ENCODE assay signal across 11 mouse cellular contexts in the genomic region with DNA sequence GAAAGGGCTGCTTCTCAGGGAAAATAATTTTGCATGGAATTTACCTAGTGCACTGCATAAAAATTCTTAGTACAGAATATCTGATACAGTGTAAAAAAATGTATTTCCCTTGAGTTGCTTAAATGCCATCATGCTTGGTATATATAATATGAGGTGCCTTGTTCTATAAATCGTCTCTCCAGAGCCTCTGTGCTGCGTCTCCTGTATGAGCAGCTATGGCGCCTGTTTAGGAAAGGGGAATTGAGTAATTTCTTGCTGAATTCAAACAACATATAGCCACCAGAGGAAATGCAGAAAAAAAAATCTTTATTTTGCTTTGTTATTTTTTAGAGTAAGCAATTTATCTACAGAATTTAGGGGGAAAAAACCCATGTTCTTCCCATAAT.
DNase-seq lines count a peak whose midpoint lies in the region; ATAC-seq lines count a peak whose summit lies in the region.
"Had no signal": no experiment of that assay in that cellular context is flagged by ENCODE, and none has a peak within 500 bp of the region (broad histone marks: within the 10 kb centered on the region; RNA-seq: fewer than 3 reads in every experiment).

No protein-coding gene starts in this region.

- no peak for ATAC-seq in hindbrain, embryonic 14.5 days (ENCODE audit: low FRiP score)
- no peak for ATAC-seq in hindbrain, embryonic 11.5 days (ENCODE audit: low FRiP score)
- ATAC-seq in midbrain, embryonic 15.5 days (replicated peaks) = no peak
- no peak for ATAC-seq in midbrain, embryonic 11.5 days (ENCODE audit: low FRiP score)
- no peak for ATAC-seq in liver, embryonic 12.5 days
- no peak for ATAC-seq in stomach, embryonic 14.5 days (ENCODE audit: insufficient number of reproducible peaks, insufficient read depth, low FRiP score, low read depth)
- ATAC-seq: forebrain, embryonic 13.5 days had no signal

- no peak for DNase-seq in hindbrain, embryonic 14.5 days (ENCODE audit: low spot score)
- no peak for DNase-seq in hindbrain, embryonic 11.5 days (ENCODE audit: low spot score)
- no peak for DNase-seq in midbrain, embryonic 11.5 days (ENCODE audit: low spot score, missing footprints)
- DNase-seq in cerebellum, adult 8-10 months = no peak
- DNase-seq in thymus, postnatal 0 days (ENCODE audit: low spot score) = no peak
- DNase-seq: cerebellum, adult 11 months; spleen, adult 18-20 months had no signal

- H3K4me2 ChIP-seq in hindbrain, embryonic 14.5 days (replicated peaks) = no peak overlapping the region
- H3K4me2 ChIP-seq in hindbrain, embryonic 11.5 days (replicated peaks; ENCODE audit: low read depth, low read length) = no peak overlapping the region
- H3K4me2 ChIP-seq in midbrain, embryonic 15.5 days = no peak overlapping the region
- H3K4me2 ChIP-seq in midbrain, embryonic 11.5 days = no peak overlapping the region
- H3K4me2 ChIP-seq in liver, embryonic 12.5 days = peak overlapping the region; percentile 32
- 0 out of 2 replicates have a peak overlapping the region, but pooled peaks have one; percentile 17 for H3K4me2 ChIP-seq in stomach, embryonic 14.5 days (replicated peaks; ENCODE audit: low read depth, low read length)
- H3K4me2 ChIP-seq: forebrain, embryonic 13.5 days had no signal

- peak overlapping the region; percentile 65 for H3K27ac ChIP-seq in hindbrain, embryonic 14.5 days
- no peak overlapping the region for H3K27ac ChIP-seq in hindbrain, embryonic 11.5 days (ENCODE audit: low read depth, low read length)
- H3K27ac ChIP-seq in midbrain, embryonic 15.5 days = peak overlapping the region; percentile 27; the same call in 1 of the 2 replicates
- no peak overlapping the region for H3K27ac ChIP-seq in midbrain, embryonic 11.5 days (ENCODE audit: low read depth, low read length)
- no peak overlapping the region for H3K27ac ChIP-seq in liver, embryonic 12.5 days
- no peak overlapping the region for H3K27ac ChIP-seq in stomach, embryonic 14.5 days (ENCODE audit: low read length)
- H3K27ac ChIP-seq: forebrain, embryonic 13.5 days had no signal

- no peaks in the 10 kb centered on the region for H3K9me3 ChIP-seq in hindbrain, embryonic 14.5 days (ENCODE audit: control insufficient read depth, low read length)
- H3K9me3 ChIP-seq in hindbrain, embryonic 11.5 days (ENCODE audit: control insufficient read depth, low read length) = no peaks in the 10 kb centered on the region
- no peaks in the 10 kb centered on the region for H3K9me3 ChIP-seq in midbrain, embryonic 15.5 days
- no peaks in the 10 kb centered on the region for H3K9me3 ChIP-seq in midbrain, embryonic 11.5 days (ENCODE audit: control insufficient read depth, low read length)
- H3K9me3 ChIP-seq in liver, embryonic 12.5 days (replicated peaks) = no peaks in the 10 kb centered on the region
- H3K9me3 ChIP-seq in stomach, embryonic 14.5 days (ENCODE audit: control insufficient read depth, low read depth, low read length) = no peaks in the 10 kb centered on the region
- H3K9me3 ChIP-seq: forebrain, embryonic 13.5 days had no signal

- no peaks in the 10 kb centered on the region for H3K27me3 ChIP-seq in hindbrain, embryonic 14.5 days (ENCODE audit: control insufficient read depth, insufficient read depth, low read length)
- H3K27me3 ChIP-seq in hindbrain, embryonic 11.5 days (ENCODE audit: control insufficient read depth, insufficient read depth, low read length) = no peaks in the 10 kb centered on the region
- H3K27me3 ChIP-seq in midbrain, embryonic 15.5 days (replicated peaks) = no peaks in the 10 kb centered on the region
- no peaks in the 10 kb centered on the region for H3K27me3 ChIP-seq in midbrain, embryonic 11.5 days (ENCODE audit: control insufficient read depth, insufficient read depth, low read length)
- H3K27me3 ChIP-seq in liver, embryonic 12.5 days (replicated peaks) = peaks cover 5% of the 10 kb centered on the region; the same call in 1 of the 2 replicates
- no peaks in the 10 kb centered on the region for H3K27me3 ChIP-seq in stomach, embryonic 14.5 days (ENCODE audit: control insufficient read depth, insufficient read depth, low read length)
- H3K27me3 ChIP-seq: forebrain, embryonic 13.5 days had no signal

- H3K4me1 ChIP-seq in hindbrain, embryonic 14.5 days (replicated peaks; ENCODE audit: control insufficient read depth, insufficient read depth, low read length) = peaks cover 10% of the 10 kb centered on the region
- H3K4me1 ChIP-seq in hindbrain, embryonic 11.5 days (replicated peaks; ENCODE audit: control insufficient read depth, insufficient read depth, low read length) = no peaks in the 10 kb centered on the region
- H3K4me1 ChIP-seq in midbrain, embryonic 15.5 days = no peaks in the 10 kb centered on the region
- no peaks in the 10 kb centered on the region for H3K4me1 ChIP-seq in midbrain, embryonic 11.5 days (ENCODE audit: control insufficient read depth, insufficient read depth, low read length)
- peaks cover 9% of the 10 kb centered on the region for H3K4me1 ChIP-seq in liver, embryonic 12.5 days
- H3K4me1 ChIP-seq in stomach, embryonic 14.5 days (ENCODE audit: control insufficient read depth, insufficient read depth, low read length) = peaks cover 8% of the 10 kb centered on the region; the same call in 1 of the 2 replicates
- H3K4me1 ChIP-seq: forebrain, embryonic 13.5 days had no signal

- H3K9ac ChIP-seq in hindbrain, embryonic 14.5 days = peak overlapping the region; percentile 24; the same call in 1 of the 2 replicates
- H3K9ac ChIP-seq in hindbrain, embryonic 11.5 days (ENCODE audit: low read depth, low read length) = no peak overlapping the region
- H3K9ac ChIP-seq in midbrain, embryonic 15.5 days = no peak overlapping the region
- H3K9ac ChIP-seq in midbrain, embryonic 11.5 days (ENCODE audit: low read length) = no peak overlapping the region
- H3K9ac ChIP-seq in liver, embryonic 12.5 days = no peak overlapping the region
- no peak overlapping the region for H3K9ac ChIP-seq in stomach, embryonic 14.5 days (replicated peaks; ENCODE audit: low read depth, low read length)
- H3K9ac ChIP-seq: forebrain, embryonic 13.5 days had no signal

- no peak overlapping the region for H3K4me3 ChIP-seq in hindbrain, embryonic 14.5 days (replicated peaks; ENCODE audit: low read length)
- H3K4me3 ChIP-seq in hindbrain, embryonic 11.5 days (ENCODE audit: low read depth, low read length) = no peak overlapping the region
- H3K4me3 ChIP-seq in midbrain, embryonic 15.5 days = no peak overlapping the region
- no peak overlapping the region for H3K4me3 ChIP-seq in midbrain, embryonic 11.5 days (ENCODE audit: low read depth, low read length)
- H3K4me3 ChIP-seq in liver, embryonic 12.5 days = no peak overlapping the region
- H3K4me3 ChIP-seq in stomach, embryonic 14.5 days (ENCODE audit: low read depth, low read length) = no peak overlapping the region
- H3K4me3 ChIP-seq: forebrain, embryonic 13.5 days had no signal

- no peaks in the 10 kb centered on the region for H3K36me3 ChIP-seq in hindbrain, embryonic 14.5 days (replicated peaks; ENCODE audit: control insufficient read depth, insufficient read depth)
- no peaks in the 10 kb centered on the region for H3K36me3 ChIP-seq in hindbrain, embryonic 11.5 days (ENCODE audit: control insufficient read depth, insufficient read depth, low read length)
- H3K36me3 ChIP-seq in midbrain, embryonic 15.5 days (replicated peaks) = no peaks in the 10 kb centered on the region
- no peaks in the 10 kb centered on the region for H3K36me3 ChIP-seq in midbrain, embryonic 11.5 days (ENCODE audit: control insufficient read depth, insufficient read depth, low read length)
- H3K36me3 ChIP-seq in liver, embryonic 12.5 days = no peaks in the 10 kb centered on the region
- H3K36me3 ChIP-seq in stomach, embryonic 14.5 days (ENCODE audit: control insufficient read depth, insufficient read depth, low read length) = no peaks in the 10 kb centered on the region

- WGBS in hindbrain, embryonic 14.5 days = 54% methylated on average over 3 of the region's 3 CpGs
- WGBS in hindbrain, embryonic 11.5 days = 82% methylated on average over 3 of the region's 3 CpGs
- 71% methylated on average over 3 of the region's 3 CpGs for WGBS in midbrain, embryonic 15.5 days
- WGBS in midbrain, embryonic 11.5 days = 85% methylated on average over 3 of the region's 3 CpGs
- 44% methylated on average over 3 of the region's 3 CpGs for WGBS in liver, embryonic 12.5 days (ENCODE audit: insufficient replicate concordance)
- 48% methylated on average over 3 of the region's 3 CpGs for WGBS in stomach, embryonic 14.5 days

Comparison
In these comparisons a context has a peak if more than half of its experiments do, and no peak if none do; other contexts are left out.
1. H3K27ac ChIP-seq: peak in hindbrain, embryonic 14.5 days (single experiment) and midbrain, embryonic 15.5 days (single experiment); none in hindbrain, embryonic 11.5 days (single experiment), midbrain, embryonic 11.5 days (single experiment), liver, embryonic 12.5 days (single experiment) and stomach, embryonic 14.5 days (single experiment).
2. H3K4me2 ChIP-seq: peak in liver, embryonic 12.5 days (single experiment) and stomach, embryonic 14.5 days (single experiment); none in hindbrain, embryonic 14.5 days (single experiment), hindbrain, embryonic 11.5 days (single experiment), midbrain, embryonic 15.5 days (single experiment) and midbrain, embryonic 11.5 days (single experiment).